Mouse (Mus musculus): ENCODE results near the gene Rab24.

Rab24 gene

DNA sequence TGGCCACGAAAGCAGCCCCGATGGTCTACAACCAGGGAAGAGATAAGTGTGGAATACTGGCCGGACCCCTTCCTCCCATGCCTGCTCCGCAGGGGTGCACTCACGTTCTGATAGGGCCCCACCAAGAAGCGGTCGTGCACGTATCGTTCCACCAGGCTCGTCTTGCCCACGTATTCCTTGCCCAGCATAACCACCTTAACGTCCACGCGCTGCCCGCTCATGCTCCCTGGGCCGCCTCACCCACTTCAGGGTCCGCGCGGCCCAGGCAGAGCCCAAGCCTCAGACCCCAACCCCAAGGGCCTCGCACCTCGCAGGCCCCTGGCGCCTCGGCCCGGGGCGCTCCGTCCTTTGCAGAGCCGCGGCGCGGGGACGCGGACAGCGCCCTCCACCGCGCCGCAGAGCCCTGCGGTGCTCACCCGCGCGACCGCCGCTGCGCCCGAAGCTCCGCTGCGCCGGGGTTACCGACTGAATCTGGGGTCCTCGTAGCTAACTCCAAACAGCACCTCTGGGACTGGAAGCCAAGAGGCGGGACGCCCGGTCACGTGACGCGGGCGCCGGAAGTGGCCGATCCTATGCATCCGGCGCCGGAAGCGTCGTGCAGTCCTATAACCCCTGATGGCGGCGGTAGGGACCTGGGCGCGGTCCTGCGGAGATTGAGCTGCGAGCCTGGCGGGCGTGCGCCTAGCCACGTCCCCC lies at the start of gene Rab24:
Rab24 (minus strand) TSS at position 513 of the 696 bp plus-strand sequence.
- peak; percentile 83 for DNase-seq (ENCODE audit: low read depth, low spot score)

DNA sequence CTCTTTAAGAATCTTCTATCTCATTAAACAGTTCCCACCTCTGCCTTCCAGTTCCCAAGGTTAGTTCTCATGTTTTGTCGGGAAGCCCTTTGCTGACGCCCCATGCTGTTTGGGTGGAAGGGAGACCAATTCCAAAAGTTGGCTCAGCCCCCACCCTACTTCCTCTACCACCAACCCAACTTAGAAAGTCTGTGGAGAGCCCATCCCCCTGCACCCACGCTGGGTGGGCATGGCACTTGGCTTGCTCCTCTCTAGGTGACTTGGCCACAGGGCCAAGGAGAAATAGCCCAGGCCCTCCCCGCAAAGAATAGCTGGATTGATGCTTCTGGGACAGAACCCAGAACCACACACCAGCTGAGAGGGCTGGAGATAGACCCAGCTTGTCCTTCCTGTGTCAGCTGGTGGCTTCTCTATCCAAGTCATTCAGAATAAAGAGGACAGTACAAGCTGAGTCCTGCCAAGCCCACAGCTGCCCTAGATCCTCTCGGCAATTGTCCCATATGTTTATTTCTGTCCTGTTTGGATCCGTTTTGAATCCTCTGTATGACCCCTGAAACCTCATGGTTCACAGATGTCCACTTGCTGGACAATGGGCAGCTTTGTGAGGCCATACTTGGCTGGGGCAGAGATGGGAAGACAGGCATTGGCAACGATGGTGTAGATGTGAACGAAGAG lies 49.4 kb upstream of the Rab24 start:
- no peak for DNase-seq (ENCODE audit: low read depth, low spot score)

DNA sequence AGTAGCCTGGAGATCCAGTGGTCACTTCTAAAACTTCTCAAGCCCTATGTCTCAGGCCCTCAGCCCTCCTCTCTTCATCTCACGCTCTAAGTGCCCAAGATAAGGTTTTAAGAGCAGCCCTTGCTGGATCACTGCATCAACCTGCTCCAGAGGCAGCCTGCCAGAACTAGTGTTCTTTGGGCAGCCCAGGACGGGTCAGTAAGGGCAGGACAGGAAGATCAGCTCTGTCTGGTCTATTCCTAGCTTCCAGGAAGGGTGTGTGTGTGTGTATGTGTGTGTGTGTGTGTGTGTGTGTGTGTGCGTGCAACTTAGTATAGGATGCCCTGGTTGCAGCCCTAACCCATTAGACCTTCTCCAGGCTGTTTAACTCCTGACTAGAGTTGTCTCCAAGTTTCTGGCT lies 48.5 kb upstream of the Rab24 start:
- DNase-seq (ENCODE audit: low read depth, low spot score) = no peak

- no peak for DNase-seq (ENCODE audit: low read depth, low spot score)
These were observed 47.9 kb upstream of the Rab24 start, which contains the start of gene Rgs14 for GRCm38 (mm10) chr13:55369531-55370114. Gene Rgs14 (plus strand): TSS chr13:55369732.

GRCm38 (mm10) chr13:55368401-55368800 lies 46.7 kb upstream of the Rab24 start:
- no peak for DNase-seq (ENCODE audit: low read depth, low spot score)

GRCm38 (mm10) chr13:55362453-55363060 lies 40.8 kb upstream of the Rab24 start, which contains the start of gene Lman2:
Gene Lman2 (minus strand): TSS chr13:55362783.
- peak; percentile 100 for DNase-seq (ENCODE audit: low read depth, low spot score)

DNA sequence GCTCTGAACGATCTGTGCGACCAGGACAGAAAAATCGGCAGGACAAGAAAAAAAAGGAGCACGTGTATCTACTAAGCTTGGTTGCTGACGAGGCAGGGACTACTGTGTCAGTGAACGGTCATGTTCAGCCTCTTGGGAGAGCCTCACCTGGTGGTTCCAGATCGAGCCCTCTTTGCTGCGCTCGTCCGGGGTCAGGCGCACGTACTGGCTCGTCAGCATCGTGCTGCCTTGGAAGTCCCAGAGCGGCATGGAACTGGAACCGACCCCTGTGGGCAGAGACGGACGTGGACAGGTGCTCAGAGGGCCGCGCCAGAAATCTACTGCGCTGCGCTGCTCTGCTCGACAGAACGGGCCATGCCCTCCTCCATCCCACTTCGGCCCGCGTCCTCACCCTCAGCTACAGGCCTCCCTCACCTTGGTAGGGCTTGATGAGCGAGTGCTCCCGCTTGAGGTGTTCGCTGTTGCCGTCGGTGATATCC lies 40.3 kb upstream of the Rab24 start:
- no peak for DNase-seq (ENCODE audit: low read depth, low spot score)

- no peak for DNase-seq (ENCODE audit: low read depth, low spot score)
These were observed 39.4 kb upstream of the Rab24 start for GRCm38 (mm10) chr13:55361145-55361544.

DNA sequence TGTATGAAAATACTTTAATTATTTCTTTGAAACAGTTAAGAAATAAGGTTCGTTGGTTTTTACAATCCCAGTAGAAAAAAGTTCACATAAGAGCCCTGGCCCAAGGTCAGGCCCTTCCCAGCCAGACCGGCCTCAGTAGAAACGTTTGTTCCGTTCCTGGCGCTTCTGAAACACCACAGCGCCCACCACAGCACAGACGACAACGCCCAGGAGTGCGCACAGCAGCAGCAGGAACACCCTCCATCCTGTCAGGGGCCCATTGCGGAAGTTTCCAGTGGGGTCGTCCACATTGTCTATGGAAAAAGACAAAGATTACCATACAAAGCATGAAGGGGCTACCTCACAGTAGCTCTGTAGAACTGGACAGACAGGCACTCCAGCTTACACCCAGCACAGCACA lies 25.0 kb upstream of the Rab24 start:
- no peak for DNase-seq (ENCODE audit: low read depth, low spot score)

DNA sequence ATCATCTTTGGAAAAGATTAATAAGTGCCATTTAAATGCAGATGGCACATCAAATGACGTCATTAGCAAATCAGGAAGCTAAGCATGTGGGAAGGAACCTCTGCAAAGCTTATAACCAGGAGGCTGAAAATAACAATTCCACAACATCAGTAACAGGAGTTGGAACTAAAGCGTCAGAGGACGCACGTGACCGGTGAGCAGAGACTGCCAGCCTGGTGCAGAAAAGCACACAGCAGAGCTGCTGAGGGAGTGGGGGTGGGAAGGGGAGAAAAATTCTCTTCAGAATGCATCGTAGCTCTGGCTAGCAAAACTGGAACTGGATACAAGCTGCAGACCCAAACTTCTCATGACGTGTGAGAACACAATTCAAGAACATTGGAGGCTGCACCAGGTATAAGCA lies 22.5 kb upstream of the Rab24 start:
- DNase-seq (ENCODE audit: low read depth, low spot score) = no peak

GRCm38 (mm10) chr13:55342469-55342868 lies 20.7 kb upstream of the Rab24 start:
- no peak for DNase-seq (ENCODE audit: low read depth, low spot score)

DNA sequence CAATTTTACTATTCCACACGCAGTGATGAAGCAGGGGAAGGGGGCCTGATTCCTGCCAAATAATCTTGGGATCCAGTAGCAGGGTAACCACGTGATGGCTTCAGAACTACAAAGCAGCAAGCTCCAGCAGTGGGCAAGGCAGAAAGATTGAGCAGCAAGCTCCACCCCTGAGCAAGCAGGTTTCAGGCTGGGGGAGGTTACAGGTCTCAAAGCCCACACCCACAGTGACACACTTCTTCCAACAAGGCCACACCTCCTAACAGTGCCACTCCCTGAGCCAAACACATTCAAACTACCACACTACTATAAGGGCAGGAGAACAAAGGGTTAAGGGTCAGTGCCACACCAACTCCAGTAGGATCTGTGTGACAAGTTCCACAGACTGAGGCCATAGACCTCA lies 17.5 kb upstream of the Rab24 start:
- DNase-seq (ENCODE audit: low read depth, low spot score) = peak; percentile 95

DNA sequence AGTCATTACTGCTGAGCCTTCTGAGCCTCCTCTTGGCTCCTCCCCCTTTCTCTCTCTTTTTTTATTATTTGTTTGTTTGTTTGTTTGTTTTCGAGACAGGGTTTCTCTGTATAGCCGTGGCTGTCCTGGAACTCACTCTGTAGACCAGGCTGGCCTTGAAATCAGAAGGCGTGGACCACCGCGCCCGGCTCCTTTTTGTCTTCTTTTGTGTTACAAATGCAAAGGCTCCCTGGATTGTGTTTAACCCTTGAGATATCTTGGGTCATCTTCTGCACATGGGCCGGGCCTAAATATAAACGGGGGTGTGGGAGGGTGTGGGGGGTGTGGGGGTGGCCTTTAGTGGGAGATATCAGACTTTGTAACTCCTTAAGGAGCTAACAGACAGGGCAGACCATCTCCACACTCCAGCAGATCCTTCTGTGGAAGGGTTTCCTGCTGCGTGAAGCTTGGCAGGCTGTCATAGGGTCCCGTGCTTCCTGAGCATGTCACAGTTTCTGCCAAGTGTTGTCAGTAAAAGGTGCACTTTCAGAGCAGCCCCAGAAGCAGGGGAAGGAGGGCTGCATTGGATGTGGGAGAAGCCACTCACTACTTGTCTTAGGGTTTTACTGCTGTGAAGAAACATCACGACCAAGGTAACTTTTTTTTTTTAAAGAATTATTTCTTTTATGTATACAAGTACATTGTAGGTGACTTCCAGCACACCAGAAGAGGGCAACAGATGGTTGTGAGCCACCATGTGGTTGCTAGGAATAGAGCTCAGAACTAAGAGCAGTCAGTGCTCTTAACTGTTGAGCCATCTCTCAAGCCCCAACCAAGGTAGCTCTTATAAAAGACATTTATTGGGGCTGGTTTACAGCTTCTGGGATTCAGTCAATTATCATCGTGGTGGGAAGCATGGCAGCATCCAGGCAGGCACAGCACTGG lies 16.6 kb upstream of the Rab24 start:
- peak; percentile 86 for DNase-seq (ENCODE audit: low read depth, low spot score)

DNA sequence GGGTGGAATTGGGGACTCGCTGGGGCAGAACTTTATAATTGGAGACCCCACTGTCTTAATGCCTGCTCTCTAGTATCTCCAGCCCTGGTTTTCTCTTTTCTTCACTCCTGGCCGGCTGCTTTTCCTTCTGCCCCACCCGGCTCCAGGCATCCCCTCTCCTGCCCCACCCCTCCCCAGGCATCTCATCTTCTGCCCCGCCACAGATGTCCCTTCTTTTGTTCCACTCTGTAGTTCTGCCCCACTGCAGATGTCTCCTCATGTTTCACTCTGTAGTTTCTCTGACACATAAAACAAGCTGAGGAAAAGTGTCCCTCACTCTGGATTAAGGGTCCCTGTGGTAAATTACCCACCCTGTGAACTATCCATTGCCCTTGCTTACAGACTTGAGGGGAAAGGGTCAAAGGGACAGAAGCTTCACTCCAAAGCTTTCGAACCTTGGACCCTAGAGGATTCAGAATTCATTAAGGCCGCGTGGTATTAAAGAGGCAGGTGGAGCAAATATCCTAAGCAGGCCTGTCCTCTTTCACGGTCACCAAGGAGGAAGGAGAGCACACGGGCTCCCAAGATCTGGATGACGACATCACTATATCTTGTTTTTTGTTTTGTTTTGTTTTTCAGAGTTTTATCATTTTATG lies 15.7 kb upstream of the Rab24 start:
- DNase-seq (ENCODE audit: low read depth, low spot score) = peak; percentile 38

GRCm38 (mm10) chr13:55335701-55336100 lies 14.0 kb upstream of the Rab24 start:
- peak; percentile 49 for DNase-seq (ENCODE audit: low read depth, low spot score)

GRCm38 (mm10) chr13:55332331-55332730 lies 10.6 kb upstream of the Rab24 start:
- no peak for DNase-seq (ENCODE audit: low read depth, low spot score)

GRCm38 (mm10) chr13:55330567-55331400 lies 9.0 kb upstream of the Rab24 start:
- peak; percentile 78 for DNase-seq (ENCODE audit: low read depth, low spot score)

DNA sequence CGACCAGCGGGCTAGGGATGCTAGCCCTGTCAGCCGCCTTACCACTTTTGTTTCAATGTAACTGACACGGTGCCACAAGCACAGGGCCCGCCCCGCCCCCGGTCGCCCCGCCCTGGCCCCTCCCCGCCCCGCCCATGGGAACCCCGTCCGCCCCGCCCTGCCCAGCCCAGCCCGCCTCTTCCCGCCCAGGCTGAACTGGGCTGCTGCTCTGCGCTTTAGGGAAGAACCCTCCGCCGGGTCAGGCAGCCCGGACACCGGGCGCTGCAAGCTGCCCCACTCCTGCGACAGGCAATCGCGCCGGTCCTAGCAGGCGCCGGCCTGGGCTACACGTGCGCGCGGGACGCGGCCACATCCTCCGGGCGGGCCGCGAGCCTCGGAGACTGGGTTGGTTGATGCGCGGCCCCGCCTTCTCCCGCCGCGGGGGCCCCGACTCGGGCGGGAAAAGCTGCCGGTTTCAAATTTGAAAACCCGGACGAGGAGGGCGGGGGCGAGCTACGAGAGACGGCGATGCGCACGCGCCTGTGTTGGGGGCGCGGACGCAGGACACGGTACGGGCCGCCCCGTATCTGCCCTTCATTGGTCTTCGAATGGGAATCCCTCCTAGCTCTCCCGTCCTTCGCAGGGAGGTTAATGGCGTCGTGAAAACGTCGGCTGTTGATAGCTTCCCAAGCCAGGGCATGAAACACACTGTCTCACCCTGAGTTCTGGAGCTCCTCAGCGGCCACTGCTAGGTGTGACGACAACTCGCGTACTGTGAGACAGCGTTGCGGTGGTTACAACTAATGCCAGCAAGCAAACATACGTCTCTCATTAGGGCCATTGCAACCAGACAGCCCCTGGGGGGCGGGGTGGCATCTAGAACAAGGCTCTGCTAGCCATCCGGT lies 8.2 kb upstream of the Rab24 start, which contains the start of gene Mxd3:
Mxd3 (minus strand) TSS at position 141 of the 884 bp plus-strand sequence.
- peak; percentile 90 for DNase-seq (ENCODE audit: low read depth, low spot score)
